Mouse (Mus musculus): ENCODE measurements around the gene Clic4.

GRCm38 (mm10) chr4:135309726-135310125, 37.1 kb upstream of the Clic4 start:
- TF ChIP-seq CTCF (IDR thresholded peaks at IDR 0.05) (no peak), EP300 (IDR thresholded peaks at IDR 0.05; ENCODE audit: insufficient read depth, low read depth, low read length) (no peak)
